Mouse (Mus musculus) gastrocnemius, postnatal 36 days (tissue): ENCODE measurements at regions not wholly inside any gene's neighbourhood (a gene's known extent, or its start where the extent isn't known, plus 50 kb on each side); places are given as distances from the start of the nearest gene placed in this dataset.
"Not testable (repeated sequence)": the region's sequence is repeated elsewhere in the genome, so short reads cannot be mapped to it uniquely, and the experiment has no call there.

Experiments
- DNase-seq, 2 experiments: peaks; one replicate each; pipeline ENCODE4 v3.0.0; 2022
- intact Hi-C: fragments of 180-260 bp; cut with DNase I; formaldehyde crosslinking; loops from one replicate; pipeline ENCODE4 v1.15.1; 2025

DNA sequence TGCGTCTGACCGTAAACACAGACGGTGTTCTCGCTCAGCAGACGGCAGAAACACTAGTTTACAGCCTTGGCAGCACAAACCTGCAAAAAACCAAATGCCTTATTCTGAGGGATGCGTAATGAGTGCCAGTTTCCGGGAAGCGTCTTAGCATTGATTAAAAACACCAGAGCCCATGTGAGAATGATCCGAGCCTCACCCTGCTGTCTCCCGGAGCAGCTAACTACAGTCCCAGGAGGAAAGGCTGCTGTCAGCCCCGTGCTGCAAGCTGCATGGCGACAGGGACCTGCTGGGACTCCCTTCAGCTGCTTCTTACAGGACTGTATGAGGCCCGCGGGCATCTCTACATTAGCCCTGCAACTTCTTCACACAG, 189.7 kb downstream of the Med10 start:
- intact Hi-C loops, result loop anchor here (5.0 kb wide), 1 partner anchor 250 kb away; no protein-coding TSS in a partner anchor
- no peak for DNase-seq

- intact Hi-C loops, result no loop called here
- no peak for DNase-seq
Observed at GRCm38 (mm10) chr13:70003591-70003990, 201.4 kb downstream of the Med10 start.

GRCm38 (mm10) chr13:70012123-70012522, 209.9 kb downstream of the Med10 start:
- no peak for DNase-seq
- intact Hi-C loops, result no loop called here

DNA sequence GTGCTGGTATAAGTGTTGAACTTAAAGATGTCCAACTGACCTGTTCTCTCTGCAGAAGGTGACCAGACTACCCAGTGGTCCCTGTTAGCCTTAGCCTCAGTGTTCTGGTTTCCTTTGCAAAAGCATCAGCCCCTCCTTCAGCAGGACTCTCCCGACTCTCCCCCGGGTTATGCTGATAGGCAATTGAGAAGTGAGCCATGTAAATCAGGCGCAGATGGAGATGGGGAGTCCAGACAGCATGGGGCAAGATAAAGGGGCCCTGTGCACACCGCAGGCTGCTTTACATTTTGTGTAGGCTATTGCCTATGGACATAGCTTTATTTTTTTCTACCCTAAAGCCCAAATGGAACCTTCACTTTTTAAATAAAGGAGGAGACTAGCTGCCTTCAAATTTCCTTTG, 213.0 kb downstream of the Med10 start:
- intact Hi-C loops, result no loop called here

DNA sequence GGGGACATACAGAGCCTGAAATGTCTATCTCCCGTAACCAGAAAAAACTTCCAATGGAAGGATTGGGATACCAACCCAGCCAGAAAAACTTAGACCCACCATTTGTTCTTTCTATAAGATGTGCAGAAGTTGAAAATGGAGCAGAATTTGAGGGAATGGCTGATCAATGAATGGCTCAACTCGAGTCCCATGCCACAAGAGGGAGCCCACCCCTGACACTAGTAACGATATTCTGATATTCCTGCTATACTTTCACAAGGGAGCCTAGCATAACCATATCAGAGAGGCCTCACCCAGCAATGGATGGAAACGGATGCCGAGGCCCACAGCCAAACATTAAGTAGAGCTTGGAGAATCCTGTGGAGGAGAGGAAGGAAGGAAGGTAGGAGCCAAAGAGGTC, 215.3 kb downstream of the Med10 start:
- intact Hi-C loops, result no loop called here
- no peak for DNase-seq

More for the DNA sequence above, 213.0 kb downstream of the Med10 start:
- DNase-seq, result no peak

- intact Hi-C loops, result no loop called here
- no peak for DNase-seq
Observed at GRCm38 (mm10) chr13:70019999-70020838, 218.0 kb downstream of the Med10 start.

DNA sequence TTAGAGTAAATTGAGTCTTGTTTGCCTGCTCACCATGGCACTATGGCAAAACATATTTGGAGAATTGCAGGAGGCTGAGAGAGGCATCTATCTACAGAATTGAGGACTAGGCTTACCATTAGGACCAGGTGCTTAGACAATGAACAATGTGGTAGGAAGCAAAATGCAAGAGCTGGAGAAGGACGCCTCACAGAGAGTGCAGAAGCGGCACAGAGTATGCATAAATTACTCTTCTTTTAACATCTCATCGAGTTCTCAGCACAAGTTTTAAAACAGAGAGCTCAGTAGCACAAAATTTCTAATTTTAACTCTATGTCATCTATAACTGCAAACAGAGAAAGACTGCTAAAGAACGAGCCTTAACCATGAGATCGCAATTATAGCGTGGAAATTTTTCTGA, 231.1 kb downstream of the Med10 start:
- DNase-seq, result no peak
- intact Hi-C loops, result no loop called here

DNA sequence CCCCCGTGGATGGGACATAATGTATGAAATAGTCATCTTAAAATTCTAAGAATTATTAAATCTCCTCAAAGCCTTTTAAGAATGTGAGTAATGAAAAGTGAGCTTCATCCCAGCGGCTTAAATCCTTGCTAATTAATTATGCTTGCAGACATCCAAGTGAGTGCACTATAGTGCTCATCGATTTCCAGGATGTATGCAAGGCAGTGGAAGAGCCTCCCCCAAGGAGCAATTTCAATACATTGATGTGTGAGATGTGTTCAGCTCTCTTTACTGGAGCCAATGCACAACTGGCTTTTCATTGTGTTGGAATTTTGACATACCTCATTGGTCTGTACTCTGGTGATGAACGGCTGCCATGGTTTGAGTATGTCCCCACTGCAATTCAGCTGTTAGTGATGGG, 231.6 kb downstream of the Med10 start:
- no peak for DNase-seq
- intact Hi-C loops, result no loop called here

DNA sequence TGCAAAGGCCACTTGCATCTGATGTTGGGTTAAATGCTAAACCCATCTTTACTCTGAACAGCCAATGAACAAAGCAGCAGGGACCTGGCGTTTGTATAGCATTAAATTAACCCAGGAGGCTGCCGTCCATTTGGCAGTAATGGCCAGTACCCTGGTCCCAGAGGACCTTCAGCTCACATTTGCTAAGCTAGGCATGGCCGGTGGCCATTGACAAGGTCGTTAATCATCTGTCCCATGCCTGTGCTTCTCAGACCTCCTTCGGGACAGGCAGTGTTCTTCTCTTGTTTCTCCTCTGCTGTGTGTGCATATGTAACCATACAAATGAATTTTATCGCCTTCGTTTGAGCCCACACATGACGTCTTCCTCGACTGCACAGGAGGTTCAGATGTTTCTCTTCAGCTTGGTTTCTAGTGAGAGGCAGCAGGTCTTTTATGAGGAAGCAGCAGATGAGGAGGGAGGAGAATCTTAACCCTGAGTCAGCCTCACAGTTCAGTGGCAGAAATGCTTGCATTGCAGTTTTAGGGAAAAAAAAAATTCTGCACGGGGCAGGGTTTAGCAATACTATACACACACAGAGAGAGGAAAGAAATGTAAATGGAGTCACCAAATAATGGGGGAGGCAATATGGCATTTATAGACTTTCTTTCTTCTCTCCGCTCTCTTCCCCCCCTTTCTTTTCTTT, 235.9 kb downstream of the Med10 start:
- intact Hi-C loops, result no loop called here
- DNase-seq, result no peak

GRCm38 (mm10) chr13:70057920-70058319, 255.7 kb downstream of the Med10 start:
- intact Hi-C loops, result no loop called here
- DNase-seq, result no peak

DNA sequence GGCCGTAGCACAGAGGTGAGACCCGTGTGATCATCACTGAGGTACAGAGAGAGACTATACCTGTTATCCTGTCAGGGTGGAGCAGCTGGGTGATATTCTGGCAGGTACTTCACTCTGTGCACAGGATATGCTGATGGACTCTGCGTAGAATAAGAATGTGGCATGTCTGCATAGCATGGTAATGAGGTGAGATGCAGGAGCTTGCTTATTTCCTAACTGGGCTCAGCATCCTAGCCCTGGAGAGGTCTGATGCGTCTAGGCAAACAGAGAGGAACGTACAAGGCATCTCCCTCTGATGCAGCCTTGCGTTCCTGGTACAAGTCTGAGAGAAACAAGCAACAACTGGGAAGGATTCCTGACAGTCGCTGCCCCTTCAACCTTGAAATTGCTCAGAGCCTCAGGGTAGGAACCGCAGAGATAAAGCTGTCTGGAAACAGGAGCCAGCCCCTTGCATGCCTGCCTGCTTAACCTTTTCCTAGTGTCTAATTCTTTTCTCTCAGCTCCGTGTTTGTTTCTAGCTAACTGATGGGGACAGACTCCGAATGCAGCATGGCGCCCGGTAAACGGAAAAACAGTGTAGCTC, 259.3 kb downstream of the Med10 start:
- DNase-seq, result no peak

GRCm38 (mm10) chr13:70073655-70074054, 271.5 kb downstream of the Med10 start:
- no peak for DNase-seq
- intact Hi-C loops, result no loop called here

More for the DNA sequence above, 259.3 kb downstream of the Med10 start:
- intact Hi-C loops, result no loop called here

- intact Hi-C loops, result no loop called here
- no peak for DNase-seq
Observed at GRCm38 (mm10) chr13:70075353-70075752, 273.2 kb downstream of the Med10 start.

- no peak for DNase-seq
- intact Hi-C loops, result no loop called here
Observed at GRCm38 (mm10) chr13:70081108-70081507, 278.9 kb downstream of the Med10 start.

GRCm38 (mm10) chr13:70092886-70093285, 290.7 kb downstream of the Med10 start:
- DNase-seq, result no peak
- intact Hi-C loops, result no loop called here

DNA sequence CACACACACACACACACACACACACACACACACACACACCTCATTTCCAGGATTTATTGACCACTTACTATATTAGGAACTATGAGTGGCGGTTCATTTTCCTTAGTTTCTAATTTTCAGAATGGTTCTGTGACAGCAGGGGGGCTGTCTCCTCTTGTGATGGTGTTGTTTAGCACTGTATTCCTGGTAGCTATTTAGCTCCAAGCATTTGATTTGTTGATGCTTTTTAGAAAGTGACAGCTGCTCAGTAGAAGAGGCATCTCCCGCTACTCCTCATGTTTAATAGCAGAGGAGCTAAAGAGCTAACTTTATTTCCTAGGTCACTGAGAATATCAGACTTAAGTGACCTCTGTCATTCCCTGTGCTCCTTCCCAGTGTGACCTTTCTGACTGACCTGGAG, 291.8 kb downstream of the Med10 start:
- DNase-seq, result no peak
- intact Hi-C loops, result no loop called here

DNA sequence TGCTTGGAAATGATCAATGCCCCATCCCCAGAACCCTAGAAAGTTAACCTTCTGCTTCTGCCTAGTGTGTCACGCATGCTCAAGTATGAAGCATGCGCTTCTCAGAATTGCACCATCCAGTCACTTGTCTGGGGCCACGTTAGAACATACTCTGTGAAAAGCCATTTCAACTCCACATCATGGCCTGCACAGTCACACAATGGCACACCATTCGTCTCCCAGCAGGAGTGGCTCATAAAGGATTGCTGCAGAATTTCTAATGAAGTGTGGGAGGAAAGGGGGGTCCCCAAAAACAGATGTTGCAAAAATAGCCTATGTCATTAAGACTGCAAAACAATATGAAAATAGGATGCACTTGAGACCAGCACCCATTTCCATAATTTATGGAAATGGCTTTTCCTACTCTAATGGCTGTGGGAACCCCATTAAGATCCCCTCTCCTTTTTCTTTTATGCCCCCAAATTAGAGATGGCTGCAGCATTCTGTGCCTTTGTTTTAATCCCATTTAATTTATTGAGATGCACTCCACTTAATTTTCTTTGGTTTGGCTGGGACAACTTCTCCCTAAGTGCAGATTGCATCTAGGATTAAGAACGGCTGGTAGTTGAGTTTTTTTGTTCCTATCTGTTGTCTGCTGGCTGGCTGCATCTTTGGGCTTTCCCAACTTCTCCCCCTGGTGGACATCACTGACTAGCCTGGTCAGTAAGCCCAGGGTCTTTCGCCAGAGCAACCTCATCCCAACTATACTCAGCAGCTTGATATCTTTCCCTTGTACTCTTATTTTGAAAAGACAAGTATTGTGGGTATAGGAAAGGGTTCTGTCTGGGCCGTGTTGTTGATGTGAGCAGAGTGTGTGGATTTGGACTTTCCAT, 294.5 kb downstream of the Med10 start:
- no peak for DNase-seq
- intact Hi-C loops, result no loop called here

GRCm38 (mm10) chr13:70100091-70100490, 297.9 kb downstream of the Med10 start:
- intact Hi-C loops, DNase-seq: not testable (repeated sequence)

DNA sequence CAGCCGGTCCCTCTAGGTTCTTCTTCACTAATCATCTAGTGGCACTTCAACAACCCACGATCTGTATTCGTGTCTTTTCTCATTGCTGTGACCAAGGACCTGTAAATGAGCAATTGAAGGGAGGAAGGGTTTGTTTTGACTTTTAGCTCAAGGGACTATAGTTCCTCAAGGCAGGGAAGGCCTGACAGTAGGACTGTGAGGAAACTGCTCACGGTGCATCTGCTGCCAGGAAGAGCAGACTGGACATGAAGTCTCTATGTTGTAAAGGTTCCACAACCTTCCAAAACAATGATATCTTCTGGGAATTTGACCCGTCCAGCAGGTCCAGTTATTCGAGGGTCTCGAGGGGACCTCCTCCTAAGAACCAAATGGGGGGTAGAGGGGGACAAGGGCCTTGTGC, 300.8 kb downstream of the Med10 start:
- intact Hi-C loops, result no loop called here
- DNase-seq, result no peak

DNA sequence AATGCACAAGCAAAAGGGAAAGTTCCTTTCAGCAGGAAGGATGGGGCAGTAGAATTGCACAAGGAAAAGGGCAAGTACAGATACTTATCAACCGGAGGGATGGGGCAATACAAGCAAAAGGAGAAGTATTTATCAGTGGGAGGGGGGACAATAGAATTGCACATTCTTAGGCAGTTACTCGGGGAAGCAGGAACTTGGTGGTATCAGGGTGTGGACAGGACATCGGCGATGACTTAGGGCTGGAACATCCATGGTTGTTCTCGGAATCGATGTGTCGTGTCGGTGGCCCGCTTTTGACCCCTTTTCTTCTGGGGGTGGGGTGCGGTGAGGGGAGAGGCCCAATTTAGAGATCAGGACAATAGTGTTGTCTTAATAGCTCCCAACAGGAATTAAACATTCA, 301.3 kb downstream of the Med10 start:
- intact Hi-C loops, DNase-seq: not testable (repeated sequence)

- intact Hi-C loops, result no loop called here
- no peak for DNase-seq
Observed at GRCm38 (mm10) chr13:70103903-70104302, 301.7 kb downstream of the Med10 start.
